Mouse (Mus musculus): ENCODE data around the gene Abcd4.

- TF ChIP-seq EP300 (IDR thresholded peaks at IDR 0.05; ENCODE audit: low read depth) (no peak), CTCF (IDR thresholded peaks at IDR 0.05; ENCODE audit: low read depth) (no peak)
Observed at GRCm38 (mm10) chr12:84631867-84632266, 14.7 kb upstream of the Abcd4 start.

All from heart, postnatal 0 days (tissue).